ENCODE assay signal across 20 mouse cellular contexts in the genomic region with DNA sequence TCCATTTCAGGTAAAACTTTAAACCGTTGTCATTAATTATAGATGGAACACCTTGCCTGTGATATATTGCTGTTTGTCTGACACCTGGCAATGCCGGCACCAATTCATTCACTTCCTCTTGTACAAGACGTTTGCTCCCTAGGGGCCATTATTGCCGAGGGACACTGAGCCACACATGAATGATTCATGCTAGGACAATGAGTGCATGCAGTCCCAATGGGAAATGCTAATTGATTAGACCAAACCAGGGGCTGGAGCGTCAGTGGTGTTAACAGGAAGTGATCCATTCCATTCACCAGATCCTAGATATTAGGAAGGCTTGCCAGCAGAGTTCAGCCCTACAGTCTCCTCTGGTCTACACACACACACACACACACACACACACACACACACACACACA. TPM values are rescaled to one million over a fixed set of nuclear protein-coding genes. Genes with fewer than 3 reads are reported as not detected.
DNase-seq lines count a peak whose midpoint lies in the region; ATAC-seq and TF ChIP-seq lines count a peak whose summit lies in the region.
"Had no signal": no experiment of that assay in that cellular context is flagged by ENCODE, and none has a peak within 500 bp of the region (broad histone marks: within the 10 kb centered on the region; RNA-seq: fewer than 3 reads in every experiment).

No protein-coding gene starts in this region.

- no peak overlapping the region for H3K4me3 ChIP-seq in midbrain, embryonic 14.5 days (replicated peaks; ENCODE audit: low read depth, low read length)
- no peak overlapping the region for H3K4me3 ChIP-seq in midbrain, embryonic 16.5 days (ENCODE audit: low read depth, low read length)
- H3K4me3 ChIP-seq in CH12.LX (replicated peaks in 1 of 3; ENCODE audit: low read depth in 2 of 3, low read length in 2 of 3, poor library complexity in 1 of 3) = no peak overlapping the region
- H3K4me3 ChIP-seq: forebrain, embryonic 15.5 days; heart, embryonic 13.5 days had no signal

- no peak overlapping the region for H3K4me2 ChIP-seq in midbrain, embryonic 14.5 days (ENCODE audit: low read length)
- H3K4me2 ChIP-seq in midbrain, embryonic 16.5 days (ENCODE audit: low read length) = no peak overlapping the region
- H3K4me2 ChIP-seq in CH12.LX (ENCODE audit: insufficient read depth, low read depth, poor library complexity, severe bottlenecking) = peak overlapping the region; percentile 24; the same call in 1 of the 2 replicates
- H3K4me2 ChIP-seq: forebrain, embryonic 15.5 days; heart, embryonic 13.5 days; hindbrain, embryonic 14.5 days had no signal

- no peak for ATAC-seq in midbrain, embryonic 14.5 days (ENCODE audit: low FRiP score, low TSS enrichment)
- no peak for ATAC-seq in midbrain, embryonic 16.5 days
- ATAC-seq: forebrain, embryonic 15.5 days had no signal

- no peaks in the 10 kb centered on the region for H3K36me3 ChIP-seq in midbrain, embryonic 14.5 days (ENCODE audit: control insufficient read depth, insufficient read depth, low read length)
- no peaks in the 10 kb centered on the region for H3K36me3 ChIP-seq in midbrain, embryonic 16.5 days (ENCODE audit: control insufficient read depth, insufficient read depth, low read length)
- H3K36me3 ChIP-seq in CH12.LX (replicated peaks in 1 of 2; ENCODE audit: control insufficient read depth in 1 of 2, insufficient read depth in 1 of 2, low read length in 1 of 2) = no peaks in the 10 kb centered on the region
- H3K36me3 ChIP-seq: forebrain, embryonic 15.5 days; heart, embryonic 13.5 days had no signal

- no peak overlapping the region for H3K9ac ChIP-seq in midbrain, embryonic 14.5 days (replicated peaks; ENCODE audit: low read length)
- H3K9ac ChIP-seq in midbrain, embryonic 16.5 days (ENCODE audit: low read depth, low read length) = no peak overlapping the region
- H3K9ac ChIP-seq in CH12.LX (ENCODE audit: insufficient read depth, low read depth) = no peak overlapping the region
- H3K9ac ChIP-seq: forebrain, embryonic 15.5 days; heart, embryonic 13.5 days; hindbrain, embryonic 14.5 days had no signal

- H3K9me3 ChIP-seq in midbrain, embryonic 14.5 days (ENCODE audit: control insufficient read depth, low read length) = no peaks in the 10 kb centered on the region
- H3K9me3 ChIP-seq in midbrain, embryonic 16.5 days (replicated peaks; ENCODE audit: control insufficient read depth, low read length, poor library complexity, severe bottlenecking) = no peaks in the 10 kb centered on the region
- H3K9me3 ChIP-seq in CH12.LX (replicated peaks; ENCODE audit: low read length) = no peaks in the 10 kb centered on the region
- H3K9me3 ChIP-seq: forebrain, embryonic 15.5 days; heart, embryonic 13.5 days had no signal

- TF ChIP-seq EP300 in CH12.LX (IDR thresholded peaks at IDR 0.05; ENCODE audit: low read length) = peak; percentile 73

- no peak for TF ChIP-seq POLR2A in CH12.LX (IDR thresholded peaks at IDR 0.05; ENCODE audit: low read depth, low read length)

- H3K79me2 ChIP-seq in CH12.LX (replicated peaks; ENCODE audit: control insufficient read depth, extremely low read depth, insufficient read depth, poor library complexity, severe bottlenecking) = no peaks in the 10 kb centered on the region

- H3K27me3 ChIP-seq in midbrain, embryonic 14.5 days (ENCODE audit: control insufficient read depth, insufficient read depth, low read length) = no peaks in the 10 kb centered on the region
- H3K27me3 ChIP-seq in midbrain, embryonic 16.5 days (ENCODE audit: control insufficient read depth, insufficient read depth, low read depth, low read length) = no peaks in the 10 kb centered on the region
- no peaks in the 10 kb centered on the region for H3K27me3 ChIP-seq in CH12.LX (replicated peaks)
- H3K27me3 ChIP-seq: forebrain, embryonic 15.5 days had no signal

- peaks cover 4% of the 10 kb centered on the region; the same call in 1 of the 2 replicates for H3K4me1 ChIP-seq in midbrain, embryonic 14.5 days (ENCODE audit: control insufficient read depth, insufficient read depth, low read length)
- H3K4me1 ChIP-seq in midbrain, embryonic 16.5 days (ENCODE audit: control insufficient read depth, insufficient read depth, low read length) = no peaks in the 10 kb centered on the region
- H3K4me1 ChIP-seq in CH12.LX (ENCODE audit: control insufficient read depth in 1 of 2, insufficient read depth in 2 of 2) = peaks cover 6 to 16% of the 10 kb centered on the region in 2 experiments
- H3K4me1 ChIP-seq: forebrain, embryonic 15.5 days; heart, embryonic 13.5 days had no signal

- dilution Hi-C loops in CH12.LX (cut with MboI; ENCODE audit: extremely low pct_ligation_motif_present, extremely low pct_unique_long_range_greater_than_20kb, low sequenced_read_pairs) = no loop called here

- no peak overlapping the region for H3K27ac ChIP-seq in midbrain, embryonic 14.5 days (replicated peaks; ENCODE audit: low read depth, low read length)
- no peak overlapping the region for H3K27ac ChIP-seq in midbrain, embryonic 16.5 days (ENCODE audit: low read length)
- H3K27ac ChIP-seq in CH12.LX (ENCODE audit: insufficient read depth, low read depth) = no peak overlapping the region
- H3K27ac ChIP-seq: forebrain, embryonic 15.5 days; heart, embryonic 13.5 days; hindbrain, embryonic 14.5 days had no signal

- peak; percentile 19 for DNase-seq in embryo, embryonic 11 days
- no peak for DNase-seq in embryo, embryonic 10 days (ENCODE audit: low spot score)
- peak; percentile 28 for DNase-seq in midbrain, embryonic 14.5 days
- peak; percentile 95 for DNase-seq in CH12.LX (ENCODE audit: extremely low read depth)
- DNase-seq in left cerebral cortex, postnatal 4 days = no peak
- no peak for DNase-seq in urinary bladder, adult 2 months (ENCODE audit: low spot score)
- DNase-seq: adrenal gland, adult 8-10 months; adrenal gland, postnatal 36 days; cerebellum, adult 2 months; cerebellum, postnatal 10 days; gastrocnemius, postnatal 36 days; heart, adult 11 months; heart, postnatal 36 days had no signal

- in situ Hi-C loops in CH12.LX (cut with MboI; ENCODE audit: low pct_ligation_motif_present, low pct_unique_long_range_greater_than_20kb, low sequenced_read_pairs) = no loop called here

- 28% methylated on average over 5 of the region's 5 CpGs for WGBS in midbrain, embryonic 14.5 days
- whole genome bisulfite sequencing in midbrain, embryonic 16.5 days = 23% methylated on average over 5 of the region's 5 CpGs

- intact Hi-C loops in left cerebral cortex, postnatal 4 days (cut with DNase I) = no loop called here

- TF ChIP-seq CTCF in CH12.LX (conservative IDR thresholded peaks at IDR 0.05 in 1 of 2, IDR thresholded peaks at IDR 0.05 in 1 of 2; ENCODE audit: low read depth in 2 of 2, low read length in 2 of 2) = no peak

- TF ChIP-seq RAD21 in CH12.LX (IDR thresholded peaks at IDR 0.05; ENCODE audit: low read depth, low read length) = no peak

TF ChIP-seq in CH12.LX, 34 proteins besides CTCF, POLR2A, EP300 and RAD21 (continues in another document):
- TF ChIP-seq ZMIZ1 (IDR thresholded peaks at IDR 0.05; ENCODE audit: low read depth, low read length) (no peak), KAT2A (IDR thresholded peaks at IDR 0.05; ENCODE audit: insufficient replicate concordance, low read length) (0 out of 2 replicates have a peak, but pooled peaks have one; percentile 39), NRF1 (IDR thresholded peaks at IDR 0.05; ENCODE audit: low read depth, low read length) (no peak), PAX5 (IDR thresholded peaks at IDR 0.05; ENCODE audit: low read length) (no peak), BHLHE40 (IDR thresholded peaks at IDR 0.05; ENCODE audit: low read depth, low read length) (peak; percentile 64), SIN3A (IDR thresholded peaks at IDR 0.05; ENCODE audit: low read length) (no peak), IRF4 (IDR thresholded peaks at IDR 0.05; ENCODE audit: low read depth, low read length) (0 out of 2 replicates have a peak, but pooled peaks have one; percentile 27), USF1 (IDR thresholded peaks at IDR 0.05; ENCODE audit: low read depth, low read length) (no peak), RCOR1 (conservative IDR thresholded peaks at IDR 0.05; ENCODE audit: low read depth, low read length) (no peak), ZC3H11A (IDR thresholded peaks at IDR 0.05; ENCODE audit: low read depth, low read length) (no peak), MAFK (IDR thresholded peaks at IDR 0.05; ENCODE audit: insufficient replicate concordance, low read length) (0 out of 2 replicates have a peak, but pooled peaks have one; percentile 7), CHD1 (IDR thresholded peaks at IDR 0.05; ENCODE audit: low read depth, low read length) (no peak), TBP (conservative IDR thresholded peaks at IDR 0.05; ENCODE audit: low read depth, low read length) (no peak), USF2 (conservative IDR thresholded peaks at IDR 0.05; ENCODE audit: low read depth, low read length) (no peak), TCF12 (IDR thresholded peaks at IDR 0.05; ENCODE audit: low read depth, low read length) (peak; percentile 36; the same call in 1 of the 2 replicates), ZKSCAN1 (IDR thresholded peaks at IDR 0.05; ENCODE audit: borderline replicate concordance, low read depth, low read length) (no peak), GABPA (IDR thresholded peaks at IDR 0.05; ENCODE audit: insufficient replicate concordance, low read depth, low read length) (no peak), MYC (IDR thresholded peaks at IDR 0.05; ENCODE audit: low read depth, low read length) (no peak), UBTF (IDR thresholded peaks at IDR 0.05; ENCODE audit: low read depth, low read length) (no peak), CHD2 (IDR thresholded peaks at IDR 0.05; ENCODE audit: low read length) (no peak), ELF1 (IDR thresholded peaks at IDR 0.05; ENCODE audit: low read depth, low read length) (peak; percentile 62), SMC3 (IDR thresholded peaks at IDR 0.05; ENCODE audit: low read depth, low read length) (no peak), MAX (IDR thresholded peaks at IDR 0.05; ENCODE audit: low read length) (no peak), POLR2AphosphoS2 (IDR thresholded peaks at IDR 0.05; ENCODE audit: low read depth, low read length) (no peak), E2F4 (IDR thresholded peaks at IDR 0.05; ENCODE audit: insufficient replicate concordance, low read depth, low read length) (no peak), MXI1 (IDR thresholded peaks at IDR 0.05; ENCODE audit: low read depth, low read length) (no peak), HCFC1 (IDR thresholded peaks at IDR 0.05; ENCODE audit: low read depth, low read length) (no peak)

RNA-seq across cellular contexts. Expression of gene Prok2, which starts 42.3 kb away (rescaled TPM):
- 0.50 and 0.89 TPM in 2 replicates for polyA plus RNA-seq in midbrain, embryonic 14.5 days (2014; fragmentation: Nextera tagmentation; extraction: Ambion mirVana)
- 0.74 and 1.3 TPM in 2 replicates for polyA plus RNA-seq in midbrain, embryonic 16.5 days (2015; fragmentation: Nextera tagmentation; extraction: Ambion mirVana)
- total RNA-seq in CH12.LX (2012; rRNA removed) (not detected in 2 replicates), CH12.LX (2014; rRNA removed) (not detected in 2 replicates)
- polyA plus RNA-seq in CH12.LX (2012; ENCODE audit: insufficient read length, low read depth) = 0.21 TPM in 1 of 2 replicates, not detected in the other
- 1 to 10 TPM in 1 of 2 experiments, under 1 TPM in 1; 0.78 to 2.7 TPM for total RNA-seq in left cerebral cortex, postnatal 4 days (2021)
- polyA plus RNA-seq in urinary bladder, adult 2 months (2012; rRNA removed) = not detected in 2 replicates
- total RNA-seq: adrenal gland, adult 8-10 months; adrenal gland, postnatal 36 days; ES-E14; gastrocnemius, adult 8-10 months; gastrocnemius, postnatal 36 days; heart, postnatal 36 days had no signal
- polyA plus RNA-seq: cerebellum, adult 2 months; heart, embryonic 13.5 days; heart, postnatal 0 days; hindbrain, embryonic 14.5 days had no signal

Comparison
In these comparisons a context has a peak if more than half of its experiments do, and no peak if none do; other contexts are left out.
1. DNase-seq: peak in embryo, embryonic 11 days (single experiment), midbrain, embryonic 14.5 days (single experiment) and CH12.LX (single experiment); none in embryo, embryonic 10 days (single experiment), left cerebral cortex, postnatal 4 days (single experiment) and urinary bladder, adult 2 months (single experiment).